Mouse (Mus musculus) layer of hippocampus, adult 2 months (tissue): ENCODE results near the gene Adcyap1r1. TPM values are rescaled to one million over a fixed set of nuclear protein-coding genes. Genes with fewer than 3 reads are reported as not detected.

ENCODE experiments used
- DNase-seq, 2 experiments: peaks; one replicate each; pipeline ENCODE4 v3.0.0; 2022; ENCODE audit warnings: low spot score in 2 of 2
- H3K27ac ChIP-seq: fragments of 200-600 bp; 2 replicates; pipeline ENCODE4 v1.8.1; 2022
- H3K4me3 ChIP-seq: fragments of 200-600 bp; 2 replicates; pipeline ENCODE4 v1.8.1; 2022; ENCODE audit warnings: mild to moderate bottlenecking
- CTCF ChIP-seq: fragments of 200-600 bp; conservative IDR thresholded peaks from 2 replicates; pipeline ENCODE4 v1.8.1; 2022; ENCODE audit warnings: antibody characterized with exemption, mild to moderate bottlenecking, moderate library complexity
- total RNA-seq, 2 experiments: library from RNA; stranded (reverse); gene quantifications; 2 replicates each; pipeline ENCODE4 v1.2.3; 2021

Adcyap1r1 gene
- total RNA-seq, 2 experiments from 2014 or later, result 146 to 148 TPM

GRCm38 (mm10) chr6:55458156-55458555, 6.4 kb downstream of the Adcyap1r1 start:
- peak overlapping the region; percentile 76 for H3K27ac ChIP-seq
- TF ChIP-seq CTCF, result peak; percentile 73
- H3K4me3 ChIP-seq, result peak overlapping the region; percentile 8
- DNase-seq, result no peak

DNA sequence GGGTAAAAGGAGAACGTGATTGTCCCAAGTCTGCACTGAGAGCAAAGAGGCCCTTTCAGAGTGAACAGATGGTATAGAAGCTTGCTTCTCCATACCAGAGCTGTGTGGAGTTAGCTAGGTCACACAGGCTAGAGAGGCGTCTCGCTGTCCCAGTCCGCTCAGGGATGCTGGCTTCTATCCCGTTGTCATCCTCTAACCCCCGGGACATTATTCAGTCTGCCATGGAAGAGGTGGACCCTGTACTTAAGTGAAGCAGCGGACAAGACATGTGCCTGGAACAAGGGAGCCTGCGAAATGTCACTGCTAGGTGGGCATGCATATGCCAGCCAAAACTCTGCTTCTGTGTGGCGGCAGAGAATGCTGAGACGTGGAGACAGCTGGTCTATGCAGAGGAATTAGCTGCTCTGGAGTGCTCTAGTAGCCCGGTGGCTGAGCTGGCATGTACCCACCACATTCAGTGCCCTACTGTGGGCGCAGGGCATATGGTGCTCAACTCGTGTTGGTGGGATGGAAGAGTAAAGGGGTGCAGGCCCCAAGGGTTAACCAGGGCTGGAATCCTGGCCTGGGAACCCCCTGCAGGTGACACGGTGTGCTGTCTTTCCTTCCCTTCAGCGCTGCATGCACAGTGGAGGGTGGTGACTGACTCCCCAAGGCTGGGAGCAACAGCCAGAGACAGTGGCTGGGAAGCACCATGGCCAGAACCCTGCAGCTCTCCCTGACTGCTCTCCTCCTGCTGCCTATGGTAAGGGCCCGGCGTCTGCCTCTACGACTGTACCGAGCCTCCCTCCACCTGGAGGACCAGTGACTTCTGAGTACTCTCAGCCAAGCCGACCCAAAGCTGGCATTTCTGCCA, 8.0 kb downstream of the Adcyap1r1 start:
- Histone ChIP-seq H3K27ac (peak overlapping the region; percentile 57), H3K4me3 (no peak overlapping the region; the same call in 1 of the 2 replicates)
- no peak; the same call in 1 of the 2 replicates for TF ChIP-seq CTCF
- DNase-seq, result no peak

GRCm38 (mm10) chr6:55461141-55461540, 9.4 kb downstream of the Adcyap1r1 start:
- peak in 1 of 2 experiments; percentile 62 for DNase-seq
- no peak overlapping the region for H3K27ac ChIP-seq
- TF ChIP-seq CTCF, result peak; percentile 93
- H3K4me3 ChIP-seq, result no peak overlapping the region

DNA sequence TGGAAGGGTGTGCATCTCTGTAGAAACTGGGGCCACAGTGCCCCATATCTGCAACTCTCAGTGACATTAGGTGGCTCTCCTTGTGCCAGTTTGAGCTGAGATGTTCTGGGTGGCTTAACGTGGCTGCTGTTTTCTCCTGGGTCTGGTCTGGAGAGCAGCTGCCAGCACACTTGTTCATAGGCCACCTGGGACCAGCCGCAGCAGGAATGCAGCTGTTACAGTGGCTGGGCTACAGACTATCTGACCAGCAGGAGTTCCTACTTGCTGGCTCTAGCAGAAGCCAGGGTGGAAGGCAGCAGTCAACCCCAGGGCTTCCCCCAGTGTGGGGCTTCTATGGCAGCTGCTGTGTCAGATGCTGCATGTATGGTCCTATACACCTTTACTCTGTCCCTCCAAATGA, 9.9 kb downstream of the Adcyap1r1 start:
- no peak for DNase-seq
- TF ChIP-seq CTCF, result no peak
- Histone ChIP-seq H3K27ac (peak overlapping the region; percentile 32), H3K4me3 (no peak overlapping the region)

GRCm38 (mm10) chr6:55462394-55462793, 10.6 kb downstream of the Adcyap1r1 start:
- no peak overlapping the region for H3K4me3 ChIP-seq
- H3K27ac ChIP-seq, result peak overlapping the region; percentile 32
- no peak for DNase-seq
- TF ChIP-seq CTCF, result no peak

- H3K27ac ChIP-seq, result peak overlapping the region; percentile 12; the same call in 1 of the 2 replicates
- TF ChIP-seq CTCF, result no peak
- DNase-seq, result no peak
- H3K4me3 ChIP-seq, result no peak overlapping the region
These were observed 12.2 kb downstream of the Adcyap1r1 start for GRCm38 (mm10) chr6:55463966-55464365.

- Histone ChIP-seq H3K4me3 (no peak overlapping the region), H3K27ac (peak overlapping the region; percentile 68)
- no peak for TF ChIP-seq CTCF
- no peak for DNase-seq
These were observed 13.5 kb downstream of the Adcyap1r1 start for GRCm38 (mm10) chr6:55465311-55465710.

DNA sequence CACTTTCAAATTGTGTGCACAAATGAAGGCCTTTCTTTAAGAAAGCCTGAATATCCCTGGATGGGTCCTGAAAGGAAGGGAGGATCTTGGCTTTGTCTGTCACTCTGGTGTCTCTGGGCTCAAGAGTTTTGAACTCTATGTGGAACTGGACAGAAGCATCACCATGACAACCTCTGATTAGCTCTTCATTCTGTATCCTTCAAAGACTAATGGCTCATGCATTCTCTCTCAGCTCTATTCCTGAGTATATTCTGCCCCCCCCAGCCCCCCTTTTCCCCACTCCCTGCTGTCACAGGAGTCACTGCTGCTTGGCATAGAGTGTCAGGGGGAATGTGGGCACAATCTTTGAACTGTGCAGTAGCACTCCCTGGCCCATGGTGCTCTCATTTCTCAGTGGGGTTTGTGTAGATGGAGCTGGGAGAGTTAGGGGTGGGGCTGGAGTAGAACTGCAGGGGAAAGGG, 14.6 kb downstream of the Adcyap1r1 start:
- DNase-seq, result no peak
- TF ChIP-seq CTCF, result no peak
- H3K4me3 ChIP-seq, result no peak overlapping the region
- H3K27ac ChIP-seq, result no peak overlapping the region

DNA sequence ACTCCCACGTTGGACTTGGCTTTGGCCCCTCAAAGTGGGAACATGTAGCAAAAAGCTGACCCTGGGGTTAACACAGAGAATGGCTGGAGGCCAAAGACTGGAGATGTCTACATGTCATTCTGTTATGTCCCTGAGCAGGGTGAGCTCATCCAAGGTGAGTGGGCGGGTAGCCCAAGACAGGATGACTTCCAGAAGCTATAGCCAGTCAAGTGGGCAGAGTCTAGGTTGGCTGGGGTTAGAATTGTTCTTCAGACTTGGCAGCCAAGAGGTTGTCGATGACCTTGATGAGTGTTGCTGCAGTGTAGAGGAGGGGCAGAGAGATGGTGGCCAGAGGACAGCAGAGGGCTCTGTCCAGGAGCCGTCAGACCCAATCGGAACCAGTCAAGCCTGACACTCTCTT, 18.9 kb downstream of the Adcyap1r1 start:
- no peak for TF ChIP-seq CTCF
- Histone ChIP-seq H3K4me3 (no peak overlapping the region), H3K27ac (peak overlapping the region; percentile 28; the same call in 1 of the 2 replicates)
- DNase-seq, result no peak

DNA sequence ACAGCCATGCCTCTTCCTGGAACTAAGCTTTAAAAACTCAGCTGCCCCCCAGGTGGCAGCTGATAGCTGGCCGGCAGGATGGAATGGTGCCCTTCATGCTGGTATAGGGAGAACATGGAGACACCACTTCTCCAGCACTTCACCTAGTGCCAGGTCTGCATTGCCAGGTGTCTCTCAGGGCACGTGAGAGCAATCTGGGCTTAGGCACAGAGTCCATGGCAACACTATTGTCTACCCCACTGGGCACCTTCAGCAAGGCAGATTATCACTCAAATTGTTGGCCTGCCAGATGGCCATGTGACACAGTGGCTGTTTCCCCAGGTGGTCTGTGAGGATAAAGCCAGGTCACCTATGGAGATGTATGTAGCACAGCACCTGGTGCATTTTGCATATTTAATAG, 20.6 kb downstream of the Adcyap1r1 start:
- H3K27ac ChIP-seq, result no peak overlapping the region
- TF ChIP-seq CTCF, result no peak

DNA sequence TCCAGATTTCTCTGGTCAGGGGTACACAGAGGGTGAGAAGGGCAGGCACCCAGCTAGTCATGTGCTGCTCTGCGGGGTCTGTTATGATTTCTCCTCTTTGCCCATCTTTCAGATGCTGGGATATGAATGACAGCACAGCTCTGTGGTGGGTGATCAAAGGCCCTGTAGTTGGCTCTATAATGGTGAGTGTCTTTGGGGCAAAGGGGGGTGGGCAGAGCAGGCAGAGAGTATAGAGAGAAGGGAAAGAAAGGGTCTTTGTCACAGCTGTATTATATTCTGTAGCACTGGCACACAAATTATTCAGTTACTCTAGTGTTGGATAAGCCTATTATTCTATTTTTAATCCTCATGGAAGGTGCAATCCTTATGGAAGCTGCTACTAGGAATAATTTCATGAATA, 29.2 kb downstream of the Adcyap1r1 start:
- Histone ChIP-seq H3K4me3 (no peak overlapping the region), H3K27ac (peak overlapping the region; percentile 88; the same call in 1 of the 2 replicates)
- no peak for TF ChIP-seq CTCF
- DNase-seq, result no peak

More for the DNA sequence above, 20.6 kb downstream of the Adcyap1r1 start:
- DNase-seq, result no peak
- no peak overlapping the region for H3K4me3 ChIP-seq

DNA sequence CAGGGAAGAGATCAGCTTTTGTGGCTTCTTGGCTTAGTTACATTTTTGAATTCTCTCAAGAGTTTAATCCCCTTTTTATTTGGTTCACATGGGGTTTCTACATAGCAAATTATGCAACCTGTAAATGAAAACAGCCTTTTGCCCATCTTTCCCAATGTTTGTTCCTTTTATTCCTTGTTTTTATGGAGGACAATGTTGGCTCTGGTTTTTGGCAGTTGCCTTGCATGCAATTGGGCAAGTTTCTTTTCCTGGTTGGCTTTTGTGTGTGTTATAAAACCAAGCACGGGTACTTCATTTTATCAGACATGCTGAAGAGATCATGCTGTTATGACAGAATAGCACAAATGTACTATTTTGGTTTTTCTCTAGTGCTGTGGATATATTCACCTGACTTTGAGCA, 30.7 kb downstream of the Adcyap1r1 start:
- peak in 1 of 2 experiments; percentile 36 for DNase-seq
- H3K27ac ChIP-seq, result peak overlapping the region; percentile 88
- TF ChIP-seq CTCF, result no peak
- no peak overlapping the region for H3K4me3 ChIP-seq

DNA sequence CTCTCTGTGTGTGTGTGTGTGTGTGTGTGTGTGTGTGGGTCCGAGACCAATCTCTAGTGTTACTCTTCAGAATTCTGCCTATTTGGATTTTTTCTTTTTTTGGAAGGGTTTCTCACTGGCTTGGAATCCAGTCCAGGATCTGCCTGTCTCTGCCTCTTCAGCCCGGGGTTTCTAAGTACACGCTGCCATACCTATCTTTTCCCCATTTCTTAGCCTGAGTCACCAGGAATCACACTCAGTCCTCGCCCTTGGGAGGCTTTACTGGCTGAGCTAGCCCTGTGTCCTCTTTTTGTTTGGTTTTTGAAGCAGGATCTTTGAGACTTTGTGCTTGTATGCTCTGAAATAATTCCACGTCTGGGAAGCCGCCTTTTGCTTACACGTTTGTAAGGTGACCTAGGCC, 31.6 kb downstream of the Adcyap1r1 start:
- H3K4me3 ChIP-seq, result no peak overlapping the region
- H3K27ac ChIP-seq, result peak overlapping the region; percentile 90
- DNase-seq, result no peak
- TF ChIP-seq CTCF, result no peak

DNA sequence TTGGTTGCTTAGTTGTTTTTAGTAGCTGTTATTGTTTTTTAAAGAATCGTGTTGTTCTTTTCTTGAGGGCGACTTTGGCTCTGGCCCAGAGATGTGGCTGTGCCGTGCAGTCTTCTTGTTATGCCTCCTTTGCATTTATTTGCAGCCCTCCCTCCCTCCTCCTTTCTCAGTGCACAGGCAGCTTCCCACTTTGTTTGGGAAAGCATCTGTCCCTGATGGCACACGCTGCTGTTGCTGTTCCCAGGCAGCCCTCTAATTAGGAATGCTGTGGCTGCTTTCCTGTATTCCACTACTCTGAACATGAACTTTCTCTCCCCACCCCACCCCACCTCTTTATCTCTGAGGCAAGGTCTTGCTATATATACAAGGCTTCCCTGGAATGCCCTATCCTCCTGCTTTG, 32.4 kb downstream of the Adcyap1r1 start:
- TF ChIP-seq CTCF, result no peak
- H3K4me3 ChIP-seq, result no peak overlapping the region; the same call in 1 of the 2 replicates
- H3K27ac ChIP-seq, result peak overlapping the region; percentile 90
- peak; percentile 66 to 83 for DNase-seq
